10 mouse cellular contexts compared by ENCODE assay signal in the genomic region with DNA sequence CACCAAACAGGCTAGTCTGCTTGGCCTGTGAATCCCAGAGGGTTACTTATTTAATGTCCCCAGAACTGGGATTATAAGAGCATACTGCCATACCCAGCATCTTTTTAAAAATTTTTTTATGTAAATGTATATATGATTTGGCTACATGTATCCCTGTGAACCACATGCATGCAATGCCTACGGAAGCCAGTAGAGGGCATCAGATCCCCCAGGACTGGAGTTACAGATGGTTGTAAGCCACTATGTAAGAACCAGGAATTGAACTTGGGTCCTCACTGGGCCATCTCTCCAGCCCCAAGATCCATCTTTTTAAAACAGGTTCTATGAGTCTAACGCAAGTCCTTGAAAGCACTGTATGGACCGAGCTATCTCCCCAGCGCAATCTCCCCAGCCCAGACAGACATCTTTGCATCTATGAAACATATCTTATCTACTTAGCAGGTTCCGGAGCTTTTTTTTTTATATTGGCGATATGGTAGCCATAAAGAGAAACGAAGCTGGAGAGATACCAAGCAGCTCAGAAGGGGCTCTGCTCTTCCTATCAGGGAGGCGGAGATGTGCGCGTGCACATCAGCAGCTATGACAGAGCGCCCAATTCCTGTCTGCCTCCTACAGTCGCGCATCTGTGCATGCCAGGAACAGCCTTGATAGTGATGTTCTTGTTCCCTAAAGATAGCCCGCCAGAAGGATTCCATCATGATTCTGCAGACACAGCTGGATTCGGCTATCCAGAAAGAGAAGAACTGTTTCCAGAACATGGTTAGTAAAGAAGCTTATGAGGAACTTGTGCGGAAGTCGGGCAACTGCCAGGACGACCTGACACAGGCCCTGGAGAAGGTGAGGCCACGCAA. TPM values are rescaled to one million over a fixed set of nuclear protein-coding genes. Genes with fewer than 3 reads are reported as not detected.
DNase-seq lines count a peak whose midpoint lies in the region; ATAC-seq and TF ChIP-seq lines count a peak whose summit lies in the region.
"Had no signal": no experiment of that assay in that cellular context is flagged by ENCODE, and none has a peak within 500 bp of the region (broad histone marks: within the 10 kb centered on the region; RNA-seq: fewer than 3 reads in every experiment).

No protein-coding gene starts in this region.

- no peaks in the 10 kb centered on the region for H3K79me2 ChIP-seq in liver, adult 2 months (ENCODE audit: control insufficient read depth, insufficient read depth, low read length)

- H3K9me3 ChIP-seq in forebrain, embryonic 10.5 days: no peaks in the 10 kb centered on the region
- H3K9me3 ChIP-seq in forebrain, embryonic 12.5 days: no peaks in the 10 kb centered on the region
- no peaks in the 10 kb centered on the region for H3K9me3 ChIP-seq in liver, embryonic 11.5 days (ENCODE audit: control insufficient read depth, low read length)
- H3K9me3 ChIP-seq: hindbrain, embryonic 15.5 days; neural tube, embryonic 13.5 days had no signal

- TF ChIP-seq POLR2A in liver, adult 2 months (IDR thresholded peaks at IDR 0.05; ENCODE audit: extremely low read depth, insufficient read depth, low read length): no peak

- no peak for ATAC-seq in forebrain, embryonic 12.5 days (ENCODE audit: low FRiP score)
- no peak for ATAC-seq in liver, embryonic 11.5 days (replicated peaks; ENCODE audit: low FRiP score)
- no peak for ATAC-seq in erythroid progenitor cell, adult 5-6 weeks (replicated peaks; ENCODE audit: low FRiP score, poor library complexity, severe bottlenecking)

- no peak overlapping the region for H3K4me2 ChIP-seq in forebrain, embryonic 12.5 days
- no peak overlapping the region for H3K4me2 ChIP-seq in liver, embryonic 11.5 days
- H3K4me2 ChIP-seq: neural tube, embryonic 13.5 days had no signal

- H3K36me3 ChIP-seq in forebrain, embryonic 10.5 days (replicated peaks): no peaks in the 10 kb centered on the region
- H3K36me3 ChIP-seq in forebrain, embryonic 12.5 days (replicated peaks): no peaks in the 10 kb centered on the region
- no peaks in the 10 kb centered on the region for H3K36me3 ChIP-seq in liver, adult 2 months (ENCODE audit: control insufficient read depth, insufficient read depth, low read length)
- H3K36me3 ChIP-seq in liver, embryonic 11.5 days (ENCODE audit: control insufficient read depth, insufficient read depth, low read length): no peaks in the 10 kb centered on the region
- H3K36me3 ChIP-seq: hindbrain, embryonic 15.5 days; neural tube, embryonic 13.5 days had no signal

- intact Hi-C loops in heart, postnatal 36 days (cut with DNase I): loop anchor here (5.0 to 10.0 kb wide), 2 partner anchors 1718 to 1931 kb away; no protein-coding TSS in a partner anchor

- peak; percentile 64 for TF ChIP-seq CTCF in liver, adult 2 months (IDR thresholded peaks at IDR 0.05; ENCODE audit: low read depth, low read length)

- H3K4me3 ChIP-seq in forebrain, embryonic 10.5 days: no peak overlapping the region
- H3K4me3 ChIP-seq in forebrain, embryonic 12.5 days (replicated peaks): no peak overlapping the region
- H3K4me3 ChIP-seq in liver, adult 2 months (ENCODE audit: insufficient read depth, low read depth, low read length): no peak overlapping the region
- H3K4me3 ChIP-seq in liver, embryonic 11.5 days (ENCODE audit: low read depth, low read length): no peak overlapping the region
- H3K4me3 ChIP-seq: hindbrain, embryonic 15.5 days; neural tube, embryonic 13.5 days had no signal

- WGBS in forebrain, embryonic 10.5 days: 87% methylated on average over 19 of the region's 19 CpGs
- WGBS in forebrain, embryonic 12.5 days: 89% methylated on average over 19 of the region's 19 CpGs
- 85% methylated on average over 19 of the region's 19 CpGs for WGBS in liver, adult 2 months
- WGBS in liver, embryonic 11.5 days: 81% methylated on average over 19 of the region's 19 CpGs

- H3K9ac ChIP-seq in forebrain, embryonic 12.5 days: no peak overlapping the region
- H3K9ac ChIP-seq in liver, adult 2 months (ENCODE audit: low read depth, low read length): no peak overlapping the region
- no peak overlapping the region for H3K9ac ChIP-seq in liver, embryonic 11.5 days (ENCODE audit: low read depth, low read length)
- H3K9ac ChIP-seq: neural tube, embryonic 13.5 days had no signal

- H3K27ac ChIP-seq in forebrain, embryonic 10.5 days: no peak overlapping the region
- H3K27ac ChIP-seq in forebrain, embryonic 12.5 days: no peak overlapping the region
- no peak overlapping the region for H3K27ac ChIP-seq in liver, adult 2 months (replicated peaks; ENCODE audit: insufficient read depth, low read depth, low read length)
- no peak overlapping the region for H3K27ac ChIP-seq in liver, embryonic 11.5 days (ENCODE audit: low read depth, low read length)

- no peaks in the 10 kb centered on the region for H3K27me3 ChIP-seq in forebrain, embryonic 10.5 days (ENCODE audit: poor library complexity, severe bottlenecking)
- H3K27me3 ChIP-seq in forebrain, embryonic 12.5 days: 0 out of 2 replicates have a peak, but pooled peaks cover 6% of the 10 kb centered on the region
- H3K27me3 ChIP-seq in liver, adult 2 months (ENCODE audit: control insufficient read depth, insufficient read depth, low read length): no peaks in the 10 kb centered on the region
- no peaks in the 10 kb centered on the region for H3K27me3 ChIP-seq in liver, embryonic 11.5 days (replicated peaks; ENCODE audit: control insufficient read depth, insufficient read depth, low read length)
- H3K27me3 ChIP-seq: hindbrain, embryonic 15.5 days; neural tube, embryonic 13.5 days had no signal

- H3K4me1 ChIP-seq in forebrain, embryonic 10.5 days: peaks cover 13% of the 10 kb centered on the region
- H3K4me1 ChIP-seq in forebrain, embryonic 12.5 days: peaks cover 8% of the 10 kb centered on the region; the same call in 1 of the 2 replicates
- no peaks in the 10 kb centered on the region for H3K4me1 ChIP-seq in liver, adult 2 months (ENCODE audit: control insufficient read depth, insufficient read depth, low read length)
- H3K4me1 ChIP-seq in liver, embryonic 11.5 days (replicated peaks; ENCODE audit: control insufficient read depth, insufficient read depth, low read length): no peaks in the 10 kb centered on the region

- peak; percentile 39 for DNase-seq in forebrain, embryonic 10.5 days (ENCODE audit: extremely low spot score, low spot score)
- peak; percentile 30 for DNase-seq in liver, adult 2 months (ENCODE audit: extremely low read depth, low read depth, low spot score)
- DNase-seq in liver, embryonic 11.5 days (ENCODE audit: low spot score): no peak
- DNase-seq in adipocyte (ENCODE audit: low spot score): peak; percentile 41
- peak; percentile 19 to 38 for DNase-seq in heart, postnatal 36 days
- DNase-seq in lung, postnatal 36 days: peak; percentile 63

RNA-seq across cellular contexts. Expression of gene Dhx38, which starts 30.3 kb away (rescaled TPM):
- polyA plus RNA-seq in forebrain, embryonic 10.5 days (2016; fragmentation: Nextera tagmentation; extraction: Ambion mirVana): 37.2 and 38.9 TPM in 2 replicates
- polyA plus RNA-seq in forebrain, embryonic 12.5 days (2016; fragmentation: Nextera tagmentation; extraction: Ambion mirVana): 32.7 and 35.9 TPM in 2 replicates
- 6.9 and 8.7 TPM in 2 replicates for total RNA-seq in liver, adult 2 months (2014; rRNA removed)
- 8.3 and 10.2 TPM in 2 replicates for polyA plus RNA-seq in liver, adult 2 months (2012; rRNA removed)
- 25.1 and 29.0 TPM in 2 replicates for polyA plus RNA-seq in liver, embryonic 11.5 days (2014; fragmentation: Nextera tagmentation; extraction: Ambion mirVana)
- total RNA-seq in heart, postnatal 36 days (2021): 10 to 100 TPM; 12.3 to 12.6 TPM
- 8.0 and 12.6 TPM in 2 replicates for total RNA-seq in erythroid progenitor cell, adult 5-6 weeks (2015; ENCODE audit: low replicate concordance)
- 21.2 and 29.7 TPM in 2 replicates for total RNA-seq in erythroid progenitor cell, adult 5-6 weeks (2017; ENCODE audit: low replicate concordance)

RNA-seq across cellular contexts. Expression of gene Txnl4b, which starts 30.3 kb away (rescaled TPM):
- polyA plus RNA-seq in forebrain, embryonic 10.5 days (2016; fragmentation: Nextera tagmentation; extraction: Ambion mirVana): 25.7 and 27.4 TPM in 2 replicates
- polyA plus RNA-seq in forebrain, embryonic 12.5 days (2016; fragmentation: Nextera tagmentation; extraction: Ambion mirVana): 21.7 and 23.4 TPM in 2 replicates
- total RNA-seq in liver, adult 2 months (2014; rRNA removed): 9.7 and 9.9 TPM in 2 replicates
- polyA plus RNA-seq in liver, adult 2 months (2012; rRNA removed): 5.3 and 6.6 TPM in 2 replicates
- 21.4 and 23.6 TPM in 2 replicates for polyA plus RNA-seq in liver, embryonic 11.5 days (2014; fragmentation: Nextera tagmentation; extraction: Ambion mirVana)
- total RNA-seq in heart, postnatal 36 days (2021): 1 to 10 TPM; 4.2 to 4.8 TPM
- total RNA-seq in erythroid progenitor cell, adult 5-6 weeks (2015; ENCODE audit: low replicate concordance): 4.0 and 8.0 TPM in 2 replicates
- 10.7 and 11.5 TPM in 2 replicates for total RNA-seq in erythroid progenitor cell, adult 5-6 weeks (2017; ENCODE audit: low replicate concordance)

RNA-seq across cellular contexts. Expression of gene Pmfbp1, which starts 41.5 kb away (rescaled TPM):
- 0.09 TPM in 2 replicates for polyA plus RNA-seq in forebrain, embryonic 10.5 days (2016; fragmentation: Nextera tagmentation; extraction: Ambion mirVana)
- 0.28 and 0.40 TPM in 2 replicates for polyA plus RNA-seq in forebrain, embryonic 12.5 days (2016; fragmentation: Nextera tagmentation; extraction: Ambion mirVana)
- not detected in 2 replicates for total RNA-seq in liver, adult 2 months (2014; rRNA removed)
- 0.02 TPM in 1 of 2 replicates, not detected in the other for polyA plus RNA-seq in liver, adult 2 months (2012; rRNA removed)
- polyA plus RNA-seq in liver, embryonic 11.5 days (2014; fragmentation: Nextera tagmentation; extraction: Ambion mirVana): not detected in 2 replicates
- total RNA-seq in heart, postnatal 36 days (2021): not detected
- not detected in 2 replicates for total RNA-seq in erythroid progenitor cell, adult 5-6 weeks (2015; ENCODE audit: low replicate concordance)
- not detected in 2 replicates for total RNA-seq in erythroid progenitor cell, adult 5-6 weeks (2017; ENCODE audit: low replicate concordance)

RNA-seq across cellular contexts. Expression of gene Hp, which starts 43.6 kb away (rescaled TPM):
- polyA plus RNA-seq in forebrain, embryonic 10.5 days (2016; fragmentation: Nextera tagmentation; extraction: Ambion mirVana): 0.93 and 1.0 TPM in 2 replicates
- polyA plus RNA-seq in forebrain, embryonic 12.5 days (2016; fragmentation: Nextera tagmentation; extraction: Ambion mirVana): 0.15 TPM in 1 of 2 replicates, not detected in the other
- 2,096 and 2,327 TPM in 2 replicates for total RNA-seq in liver, adult 2 months (2014; rRNA removed)
- polyA plus RNA-seq in liver, adult 2 months (2012; rRNA removed): 2,417 and 2,600 TPM in 2 replicates
- 11.5 and 11.7 TPM in 2 replicates for polyA plus RNA-seq in liver, embryonic 11.5 days (2014; fragmentation: Nextera tagmentation; extraction: Ambion mirVana)
- 1 to 10 TPM; 4.2 to 6.4 TPM for total RNA-seq in heart, postnatal 36 days (2021)
- total RNA-seq in erythroid progenitor cell, adult 5-6 weeks (2015; ENCODE audit: low replicate concordance): 70.4 and 83.3 TPM in 2 replicates
- total RNA-seq in erythroid progenitor cell, adult 5-6 weeks (2017; ENCODE audit: low replicate concordance): 65.3 and 67.6 TPM in 2 replicates
